Mouse (Mus musculus) limb, embryonic 11.5 days (tissue): Measurements from ENCODE around the gene Muc1. TPM values are rescaled to one million over a fixed set of nuclear protein-coding genes. Genes with fewer than 3 reads are reported as not detected.

Source experiments
- ATAC-seq: fragments of 200-750 bp; cut with Nextera tagmentation; 2 replicates; pipeline ENCODE4 v1.8.0; 2017; ENCODE audit warnings: low read depth; ENCODE audit not compliant: insufficient number of reproducible peaks, low FRiP score, low TSS enrichment
- DNase-seq: peaks from one replicate; pipeline ENCODE4 v3.0.0-alpha.2; 2015; ENCODE audit warnings: low spot score
- H3K27ac ChIP-seq: fragments of 300-500 bp; sonication (generic); replicated peaks from 2 replicates; pipeline ENCODE4 v1.5.1; 2014; ENCODE audit warnings: low read depth, mild to moderate bottlenecking, low read length
- H3K27me3 ChIP-seq: fragments of 300-500 bp; sonication (generic); 2 replicates; pipeline ENCODE4 v1.6.1; 2014; ENCODE audit warnings: mild to moderate bottlenecking, low read length, mixed read lengths; ENCODE audit not compliant: control insufficient read depth, insufficient read depth
- H3K36me3 ChIP-seq: fragments of 300-500 bp; sonication (generic); 2 replicates; pipeline ENCODE4 v1.6.1; 2014; ENCODE audit warnings: mild to moderate bottlenecking, low read length, moderate library complexity, mixed read lengths; ENCODE audit not compliant: control insufficient read depth, insufficient read depth
- H3K4me1 ChIP-seq: fragments of 300-500 bp; sonication (generic); 2 replicates; pipeline ENCODE4 v1.6.1; 2014; ENCODE audit warnings: low read length, mixed read lengths; ENCODE audit not compliant: control insufficient read depth, insufficient read depth
- H3K4me2 ChIP-seq: fragments of 300-500 bp; sonication (generic); 2 replicates; pipeline ENCODE4 v1.6.1; 2014; ENCODE audit warnings: low read depth, mild to moderate bottlenecking, moderate library complexity; ENCODE audit not compliant: severe bottlenecking
- H3K4me3 ChIP-seq: fragments of 300-500 bp; sonication (generic); 2 replicates; pipeline ENCODE4 v1.5.1; 2014; ENCODE audit warnings: low read depth, low read length
- H3K9ac ChIP-seq: fragments of 300-500 bp; sonication (generic); 2 replicates; pipeline ENCODE4 v1.6.1; 2014; ENCODE audit warnings: mild to moderate bottlenecking, low read length
- H3K9me3 ChIP-seq: fragments of 300-500 bp; sonication (generic); 2 replicates; pipeline ENCODE4 v1.6.1; 2016; ENCODE audit warnings: low read length; ENCODE audit not compliant: control insufficient read depth
- WGBS: fragments of 180-500 bp; shearing (Covaris S2); extraction: QIAGEN DNeasy Blood & Tissue Kit; methylation state at CpG from one replicate; pipeline ENCODE4 v1.1.7; 2014; 5-methylcytosine and 5-hydroxymethylcytosine counted together
- polyA plus RNA-seq: library from polyadenylated mRNA; unstranded; fragments of >200 nt; fragmentation: Nextera tagmentation; extraction: Ambion mirVana; gene quantifications from 2 replicates; pipeline ENCODE4 v1.2.1, GENCODE M21; 2014

The Muc1 gene
- 0.68 TPM in 1 of 2 replicates, not detected in the other for polyA plus RNA-seq

- Histone ChIP-seq H3K9me3 (no peaks in the 10 kb centered on the region), H3K36me3 (no peaks in the 10 kb centered on the region), H3K4me1 (peaks cover 24% of the 10 kb centered on the region), H3K4me3 (peak within 1 kb of the TSS; percentile 44), H3K27ac (peak within 1 kb of the TSS; percentile 55), H3K27me3 (0 out of 2 replicates have a peak, but pooled peaks cover 2% of the 10 kb centered on the region), H3K9ac (peak within 1 kb of the TSS; percentile 54; the same call in 1 of the 2 replicates), H3K4me2 (peak within 1 kb of the TSS; percentile 92)
- ATAC-seq (no peak), DNase-seq (no peak)
- 24% methylated on average over 10 of the region's 10 CpGs for WGBS
These were observed at the start of gene Muc1 for GRCm38 (mm10) chr3:89228836-89229235. Muc1 (plus strand) TSS chr3:89229057.

- Histone ChIP-seq H3K27me3 (no peaks in the 10 kb centered on the region), H3K4me1 (peaks cover 30% of the 10 kb centered on the region), H3K4me2 (no peak overlapping the region), H3K27ac (no peak overlapping the region; the same call in 1 of the 2 replicates), H3K36me3 (peaks cover 21% of the 10 kb centered on the region), H3K9me3 (no peaks in the 10 kb centered on the region), H3K4me3 (no peak overlapping the region), H3K9ac (no peak overlapping the region)
- WGBS, result 93% methylated on average over 27 of the region's 27 CpGs
- DNase-seq, result no peak
- ATAC-seq, result no peak
These were observed 46.9 kb upstream of the Muc1 start for GRCm38 (mm10) chr3:89181749-89182500.

DNA sequence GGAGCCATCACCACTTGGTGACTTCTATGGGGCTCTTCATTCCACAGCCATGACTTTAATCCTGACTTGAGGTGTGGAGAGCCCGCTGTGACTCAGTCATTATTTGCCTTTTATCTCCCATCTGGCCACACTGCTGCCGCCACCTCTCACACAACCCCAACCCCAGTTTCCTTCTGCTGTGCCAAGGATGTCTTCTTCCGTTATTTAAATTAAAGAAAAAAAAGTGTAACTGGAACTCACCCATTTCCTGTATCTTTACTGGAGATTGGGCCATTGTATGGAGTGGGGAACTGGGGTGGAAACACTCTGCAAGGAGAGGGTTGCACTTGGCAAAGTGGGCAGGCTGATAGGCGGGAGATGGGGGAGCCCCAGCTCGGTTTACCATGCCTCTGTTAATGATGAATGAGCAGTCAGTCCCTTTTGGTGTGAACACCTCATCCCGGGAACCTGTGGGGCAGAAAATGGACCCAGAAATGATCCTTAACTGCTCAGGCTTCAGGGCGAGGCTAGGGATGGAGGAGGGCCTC lies 46.3 kb upstream of the Muc1 start:
- Histone ChIP-seq H3K4me2 (peak overlapping the region; percentile 96; the same call in 1 of the 2 replicates), H3K36me3 (peaks cover 22% of the 10 kb centered on the region), H3K27ac (no peak overlapping the region; the same call in 1 of the 2 replicates), H3K4me3 (peak overlapping the region; percentile 66; the same call in 1 of the 2 replicates), H3K27me3 (no peaks in the 10 kb centered on the region), H3K9me3 (no peaks in the 10 kb centered on the region), H3K4me1 (peaks cover 30% of the 10 kb centered on the region), H3K9ac (peak overlapping the region; percentile 84)
- DNase-seq (no peak), ATAC-seq (peak; percentile 7; the same call in 1 of the 2 replicates)
- 44% methylated on average over 7 of the region's 7 CpGs for WGBS

GRCm38 (mm10) chr3:89183058-89183958 lies 45.5 kb upstream of the Muc1 start, which contains the start of gene Fam189b:
Fam189b (plus strand) TSS chr3:89183143.
- peaks cover 22% of the 10 kb centered on the region for H3K36me3 ChIP-seq
- peak within 1 kb of the TSS; percentile 66 for H3K4me3 ChIP-seq
- H3K27me3 ChIP-seq, result no peaks in the 10 kb centered on the region
- peaks cover 30% of the 10 kb centered on the region for H3K4me1 ChIP-seq
- peak within 1 kb of the TSS; percentile 96 for H3K4me2 ChIP-seq
- 5% methylated on average over 39 of the region's 39 CpGs for WGBS
- peak; percentile 91 for ATAC-seq
- peak; percentile 89 for DNase-seq
- peak within 1 kb of the TSS; percentile 84 for H3K9ac ChIP-seq
- H3K27ac ChIP-seq, result peak within 1 kb of the TSS; percentile 73
- H3K9me3 ChIP-seq, result no peaks in the 10 kb centered on the region

GRCm38 (mm10) chr3:89183959-89184315 lies 44.9 kb upstream of the Muc1 start:
- H3K9me3 ChIP-seq, result no peaks in the 10 kb centered on the region
- H3K27me3 ChIP-seq, result no peaks in the 10 kb centered on the region
- DNase-seq (no peak), ATAC-seq (no peak)
- H3K9ac ChIP-seq, result peak overlapping the region; percentile 84
- H3K4me1 ChIP-seq, result peaks cover 24% of the 10 kb centered on the region
- H3K27ac ChIP-seq, result no peak overlapping the region; the same call in 1 of the 2 replicates
- peaks cover 22% of the 10 kb centered on the region for H3K36me3 ChIP-seq
- H3K4me2 ChIP-seq, result peak overlapping the region; percentile 96
- peak overlapping the region; percentile 66 for H3K4me3 ChIP-seq
- 73% methylated on average over 6 of the region's 6 CpGs for WGBS

DNA sequence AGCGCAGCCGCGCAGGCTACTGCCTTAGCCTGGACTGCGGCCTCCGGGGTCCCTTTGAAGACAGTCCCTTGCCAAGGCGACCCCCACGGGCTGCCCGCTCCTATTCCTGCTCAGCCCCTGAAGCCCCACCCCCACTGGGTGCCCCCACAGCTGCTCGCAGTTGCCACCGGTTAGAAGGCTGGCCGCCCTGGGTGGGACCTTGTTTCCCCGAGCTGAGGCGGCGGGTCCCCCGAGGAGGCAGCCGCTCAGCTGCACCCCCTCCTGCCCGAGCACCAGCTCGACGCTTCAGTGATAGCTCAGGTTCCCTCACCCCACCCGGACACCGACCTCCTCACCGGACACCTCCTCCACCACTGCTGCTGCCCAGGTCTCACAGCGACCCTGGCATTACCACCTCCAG lies 41.7 kb upstream of the Muc1 start:
- Histone ChIP-seq H3K27me3 (no peaks in the 10 kb centered on the region), H3K4me1 (peaks cover 24% of the 10 kb centered on the region), H3K27ac (no peak overlapping the region), H3K4me3 (no peak overlapping the region), H3K4me2 (no peak overlapping the region), H3K9ac (peak overlapping the region; percentile 7; the same call in 1 of the 2 replicates), H3K36me3 (peaks cover 4% of the 10 kb centered on the region), H3K9me3 (no peaks in the 10 kb centered on the region)
- ATAC-seq (no peak), DNase-seq (no peak)
- 58% methylated on average over 23 of the region's 23 CpGs for WGBS

- DNase-seq, result no peak
- no peak for ATAC-seq
- no peak overlapping the region for H3K4me3 ChIP-seq
- H3K36me3 ChIP-seq, result 0 out of 2 replicates have a peak, but pooled peaks cover 2% of the 10 kb centered on the region
- peaks cover 22% of the 10 kb centered on the region for H3K4me1 ChIP-seq
- no peak overlapping the region for H3K4me2 ChIP-seq
- WGBS, result 85% methylated on average over 18 of the region's 18 CpGs
- no peak overlapping the region; the same call in 1 of the 2 replicates for H3K9ac ChIP-seq
- no peak overlapping the region for H3K27ac ChIP-seq
- H3K27me3 ChIP-seq, result no peaks in the 10 kb centered on the region
- no peaks in the 10 kb centered on the region for H3K9me3 ChIP-seq
These were observed 41.0 kb upstream of the Muc1 start for GRCm38 (mm10) chr3:89187690-89188477.
